Mouse (Mus musculus) gastrocnemius, postnatal 10 days (tissue): ENCODE measurements around the gene Fbrsl1. TPM values are rescaled to one million over a fixed set of nuclear protein-coding genes. Genes with fewer than 3 reads are reported as not detected.

ENCODE experiments used
- DNase-seq: peaks from one replicate; pipeline ENCODE4 v3.0.0; 2021; ENCODE audit warnings: mixed read lengths
- long read RNA-seq, 2 experiments: library from polyadenylated mRNA; stranded (forward); transcript quantifications; one replicate each; pipeline ENCODE4 v2.0.0; 2021
- total RNA-seq, 2 experiments: library from RNA; stranded (reverse); gene quantifications; 2 replicates each; pipeline ENCODE4 v1.2.3; 2021

Gene Fbrsl1
- total RNA-seq = 10 to 100 TPM; 33.5 to 37.7 TPM
- long read RNA-seq, experiment 1, partial matches to known transcripts = 4 of 7 reads
- long read RNA-seq, experiment 1, other reads (novel, unspliced or antisense) = 1 of 7 reads
- long read RNA-seq, experiment 2, partial matches to known transcripts = 0 of 6 reads
- long read RNA-seq, experiment 2, other reads (novel, unspliced or antisense) = 3 of 6 reads

DNA sequence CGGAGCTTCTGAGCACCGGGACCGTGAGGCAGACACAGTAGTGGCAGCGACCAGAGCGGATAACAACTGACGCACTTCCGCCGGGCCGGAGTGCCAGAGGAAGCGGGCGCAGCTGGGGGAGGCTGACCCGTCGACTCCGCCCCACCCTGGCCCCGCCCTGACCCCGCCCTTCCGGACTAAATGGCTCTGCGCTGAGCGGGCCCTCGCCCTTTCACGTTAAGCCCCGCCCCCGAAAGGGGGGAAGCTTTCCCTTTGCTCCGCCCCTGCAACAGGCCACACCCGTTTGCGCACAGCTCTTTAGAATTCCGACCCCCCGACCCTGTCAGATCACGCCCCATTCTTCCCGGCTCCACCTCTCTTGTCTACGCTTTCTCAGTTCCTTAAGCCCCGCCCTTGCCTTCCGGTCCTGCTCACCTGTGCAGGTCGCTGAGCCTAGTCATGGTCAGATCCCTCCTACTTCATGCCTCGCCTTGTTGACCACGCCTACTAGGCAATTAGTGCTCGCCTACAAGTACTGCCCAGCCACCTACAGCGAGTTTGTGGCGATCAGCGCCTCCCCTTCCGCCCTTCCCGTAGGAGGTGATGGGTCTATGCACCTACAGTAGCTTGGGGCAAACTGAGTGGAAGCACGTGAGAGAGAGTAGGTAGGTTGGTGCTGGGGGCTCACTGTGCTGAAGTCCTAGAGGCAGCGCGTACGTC lies at the start of gene Fbrsl1:
Fbrsl1 (minus strand) TSS at position 68 of the 699 bp plus-strand sequence.
- peak; percentile 92 for DNase-seq

DNA sequence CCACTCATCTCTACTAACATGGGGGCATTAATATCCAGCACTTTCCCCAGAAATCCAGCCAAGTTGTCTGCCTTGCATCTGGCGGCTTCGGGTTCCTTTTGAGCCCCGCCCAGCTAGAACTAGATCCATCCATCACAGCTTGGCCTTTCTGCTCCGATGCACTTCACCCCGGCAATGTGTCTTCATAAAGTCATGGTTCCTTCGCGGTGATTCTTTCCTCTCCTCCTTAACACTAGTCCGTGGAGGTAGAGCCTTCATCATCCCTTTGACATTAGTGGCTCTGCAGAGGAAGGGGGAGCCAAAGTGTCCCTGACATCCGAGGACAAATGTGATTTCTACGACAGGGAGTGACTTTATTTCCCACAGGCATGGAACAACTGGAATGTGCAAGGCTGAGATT lies 49.8 kb upstream of the Fbrsl1 start:
- no peak for DNase-seq

DNA sequence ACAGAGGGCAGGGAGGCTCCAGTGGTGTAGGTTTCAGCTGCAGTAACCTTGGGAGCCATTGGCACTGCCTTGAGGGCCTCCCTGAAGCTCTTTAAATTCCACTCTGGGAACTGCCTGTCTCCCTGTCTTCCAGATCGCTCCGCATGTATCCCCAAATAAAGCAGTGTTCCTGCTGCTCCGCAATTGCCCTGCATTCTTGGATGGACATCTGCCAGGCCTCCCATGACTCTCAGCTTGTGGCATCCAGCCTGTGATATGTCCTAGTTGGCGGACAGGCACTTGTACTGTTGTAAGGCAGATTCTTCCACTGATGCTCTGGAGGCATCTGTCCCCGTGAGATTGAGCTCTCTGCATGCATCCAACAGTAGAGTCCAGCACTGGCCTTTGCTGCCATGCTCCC lies 49.3 kb upstream of the Fbrsl1 start:
- peak; percentile 35 for DNase-seq

DNA sequence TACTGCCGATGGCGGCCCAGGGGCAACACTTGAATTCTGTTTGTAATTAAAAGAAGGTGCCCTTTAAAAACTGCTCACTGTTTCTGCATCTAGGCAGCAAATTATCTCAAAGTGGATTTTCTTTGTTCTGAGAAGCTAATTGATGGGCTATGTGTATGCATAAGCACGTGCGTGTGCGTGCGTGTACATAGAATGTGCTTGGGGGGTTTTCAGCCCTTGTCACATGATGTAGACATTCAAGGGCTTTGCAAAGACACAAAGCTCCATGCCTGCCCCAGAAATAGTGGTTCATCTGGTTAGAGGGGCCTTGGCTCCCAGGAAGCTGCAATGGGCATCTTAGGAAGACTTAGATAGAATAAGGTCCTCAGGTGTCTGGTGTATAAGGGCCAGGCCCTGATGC lies 46.7 kb upstream of the Fbrsl1 start:
- DNase-seq = no peak

DNA sequence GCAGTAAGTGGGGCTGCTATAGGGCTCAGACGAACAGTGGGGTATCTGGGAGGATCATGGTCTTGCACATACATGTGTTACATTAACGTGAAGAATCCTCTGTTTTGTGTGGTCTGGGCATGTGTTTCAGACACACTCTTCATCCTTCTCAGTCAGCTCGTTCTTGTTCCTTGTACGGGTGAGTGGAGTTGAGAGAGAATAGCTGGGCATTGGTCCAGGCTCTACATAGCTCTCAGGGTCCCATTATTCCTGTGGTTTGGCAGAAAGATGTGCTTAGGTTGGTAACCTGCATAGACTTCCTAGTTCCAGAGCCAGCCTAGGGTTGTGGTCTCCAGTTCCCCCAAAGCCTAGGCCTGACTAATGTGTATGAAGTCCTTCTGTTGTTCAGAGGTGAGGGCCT lies 46.1 kb upstream of the Fbrsl1 start:
- no peak for DNase-seq

DNA sequence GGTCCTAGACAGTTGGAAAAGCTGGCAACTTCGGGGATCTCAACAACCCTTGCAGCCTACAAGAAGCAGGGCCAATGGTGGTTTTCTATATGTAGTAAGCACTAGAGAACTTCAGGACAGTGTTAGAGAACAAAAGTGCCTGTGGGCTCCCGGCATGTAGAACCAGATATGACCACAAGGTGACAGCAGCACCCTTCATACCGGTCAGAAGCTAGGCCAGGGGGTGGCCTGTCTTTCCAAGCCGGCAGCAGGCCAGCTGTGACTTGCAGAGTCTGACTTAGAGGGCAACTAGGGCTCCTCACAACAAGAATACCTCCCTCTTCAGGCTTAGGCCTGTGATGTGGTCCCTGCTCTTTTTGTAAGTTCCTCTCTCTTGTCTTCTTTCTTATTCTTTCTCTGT lies 45.5 kb upstream of the Fbrsl1 start:
- DNase-seq = peak; percentile 85

DNA sequence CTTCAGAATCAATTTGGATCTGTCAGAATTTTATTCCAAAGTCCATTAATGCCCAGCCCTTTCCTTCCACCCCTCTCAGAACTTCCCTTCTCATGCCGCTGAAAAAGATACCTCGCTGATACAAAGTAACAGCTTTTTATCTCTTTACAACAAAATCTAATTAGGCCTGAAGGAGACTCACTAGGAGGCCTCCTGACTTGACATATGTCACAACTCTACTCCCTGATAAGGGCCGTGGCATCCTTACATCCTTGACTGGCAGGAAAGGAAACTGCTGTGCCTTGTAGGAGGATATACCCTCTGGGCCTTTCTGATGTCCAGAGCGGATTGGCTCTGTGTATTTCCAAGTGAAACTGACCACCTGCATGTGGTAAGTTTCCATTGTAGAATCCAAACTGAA lies 41.3 kb upstream of the Fbrsl1 start:
- no peak for DNase-seq

DNA sequence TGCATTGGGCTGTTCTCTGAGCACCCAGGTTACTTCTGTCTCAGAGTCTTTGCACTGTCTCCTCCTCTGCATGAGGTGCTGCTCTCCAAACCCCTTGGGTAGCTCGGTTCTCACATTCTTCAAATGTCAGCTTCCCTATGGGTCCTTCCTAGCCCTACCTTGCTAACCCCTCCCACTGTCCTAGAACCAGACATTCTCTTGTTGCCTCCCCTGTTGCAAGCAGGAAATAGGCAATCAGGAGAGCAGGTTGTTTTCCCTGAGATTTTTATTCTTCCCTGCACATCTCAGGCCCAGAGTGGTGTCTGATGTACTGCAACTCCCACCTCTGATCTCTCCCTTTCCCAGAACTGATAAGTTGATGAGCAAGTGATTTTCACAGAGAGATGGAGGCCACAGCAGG lies 39.6 kb upstream of the Fbrsl1 start:
- DNase-seq = no peak

DNA sequence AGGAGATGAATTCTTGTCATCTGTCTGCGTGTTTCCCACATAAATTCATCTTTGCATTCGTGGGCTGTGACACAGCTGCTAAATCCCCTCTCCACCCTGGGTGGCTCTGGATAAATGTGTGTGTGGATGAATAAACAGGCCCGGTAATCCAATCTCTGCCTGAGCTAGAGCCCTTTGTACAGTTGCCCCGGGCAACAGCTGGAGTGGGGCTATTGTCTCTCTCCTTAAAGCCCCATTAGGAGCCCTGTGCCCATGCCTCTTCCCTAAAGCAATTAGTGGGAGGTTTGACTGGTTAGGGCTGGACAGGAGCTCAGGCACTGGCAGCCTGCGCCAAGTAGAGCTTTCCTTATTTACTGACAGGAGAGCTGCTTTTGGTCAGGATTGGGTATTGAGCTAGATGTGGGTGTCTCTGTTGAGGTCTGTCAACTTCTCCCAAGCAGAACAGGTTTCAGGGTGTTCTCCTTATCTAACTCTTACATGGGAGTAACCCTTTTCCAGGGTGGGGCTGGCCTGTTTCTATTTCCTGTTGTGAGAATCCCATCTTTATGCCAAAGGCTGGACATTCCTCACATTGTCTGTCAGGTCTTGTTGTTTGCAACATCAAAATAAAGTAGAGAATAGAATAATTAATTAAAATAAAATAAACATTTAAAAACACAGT lies 38.5 kb upstream of the Fbrsl1 start:
- DNase-seq = no peak

DNA sequence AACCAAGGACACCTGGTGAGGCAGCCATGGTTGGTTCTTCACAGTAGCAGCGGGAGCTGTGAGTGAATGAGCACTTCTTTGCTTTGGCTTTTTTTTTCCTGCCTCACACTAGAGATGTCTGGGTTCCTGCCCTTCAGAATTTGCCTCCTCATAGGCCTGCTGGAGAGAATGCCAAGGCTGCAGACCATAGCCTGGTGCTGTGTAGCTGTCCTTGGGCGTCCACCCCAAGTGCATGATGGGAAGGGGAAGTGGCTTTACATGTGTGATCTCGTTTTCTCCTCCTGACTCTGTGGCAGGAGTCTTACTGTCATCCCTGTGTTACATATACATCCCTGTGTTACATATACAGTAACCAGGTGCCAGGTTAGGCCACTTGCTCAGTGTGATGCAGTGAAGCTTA lies 36.4 kb upstream of the Fbrsl1 start:
- DNase-seq = no peak

DNA sequence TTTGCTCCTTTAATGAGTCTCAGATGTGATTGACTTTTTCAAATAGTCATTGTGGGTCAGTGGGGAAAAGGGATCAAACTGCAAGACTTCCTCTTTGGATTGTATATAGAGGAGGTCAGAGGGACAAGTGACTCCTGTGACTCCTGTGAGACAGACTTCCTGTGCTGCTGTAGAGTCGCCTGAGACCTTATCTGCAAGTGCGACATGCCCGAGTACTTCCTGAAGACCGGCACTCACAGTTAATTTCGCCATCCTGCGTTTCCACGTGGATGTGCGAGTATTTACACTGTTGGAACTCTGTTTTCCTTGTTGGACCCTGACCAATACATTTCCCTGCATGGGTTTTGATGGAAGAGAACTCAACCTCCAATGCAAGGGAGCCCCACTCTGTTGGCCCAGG lies 30.9 kb upstream of the Fbrsl1 start:
- DNase-seq = no peak

DNA sequence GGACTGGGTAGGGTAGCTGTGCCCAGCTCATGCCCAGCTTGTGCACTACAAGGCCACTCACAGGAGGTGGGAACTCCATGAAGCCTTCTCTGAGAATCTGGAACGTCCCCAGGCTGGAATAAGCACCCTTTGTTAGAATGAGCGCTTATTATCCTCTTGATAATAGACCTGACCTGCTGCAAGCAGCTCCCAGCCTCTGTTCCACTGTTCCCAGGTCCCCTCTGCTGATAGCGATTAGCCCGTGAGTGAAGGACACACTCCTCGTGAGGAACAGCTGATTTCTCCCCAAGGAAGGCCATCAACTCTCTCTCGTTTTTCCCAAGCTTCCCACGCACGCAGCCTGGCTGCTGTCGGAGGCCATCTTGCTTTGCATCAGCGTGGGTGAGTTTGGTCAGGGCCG lies 25.9 kb upstream of the Fbrsl1 start:
- no peak for DNase-seq

DNA sequence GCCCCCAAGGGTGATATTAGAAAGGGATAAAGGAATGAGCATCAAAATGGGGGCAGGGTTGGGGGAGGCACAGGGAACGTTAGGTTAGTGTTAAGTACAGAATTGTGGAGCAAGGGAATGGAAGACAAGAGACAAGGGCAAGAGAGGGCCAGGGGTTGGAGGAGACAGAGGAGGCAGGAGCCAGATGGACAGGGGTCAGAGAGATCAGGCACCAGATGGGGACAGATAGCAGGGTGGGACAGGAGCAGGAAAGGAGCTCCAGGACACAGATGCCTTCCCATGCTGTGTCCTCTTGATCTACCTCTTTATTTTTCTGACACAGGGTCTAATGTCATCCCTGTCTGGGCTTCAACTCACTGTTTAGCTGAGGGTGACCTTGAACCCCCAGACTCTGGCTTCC lies 24.5 kb upstream of the Fbrsl1 start:
- DNase-seq = no peak

DNA sequence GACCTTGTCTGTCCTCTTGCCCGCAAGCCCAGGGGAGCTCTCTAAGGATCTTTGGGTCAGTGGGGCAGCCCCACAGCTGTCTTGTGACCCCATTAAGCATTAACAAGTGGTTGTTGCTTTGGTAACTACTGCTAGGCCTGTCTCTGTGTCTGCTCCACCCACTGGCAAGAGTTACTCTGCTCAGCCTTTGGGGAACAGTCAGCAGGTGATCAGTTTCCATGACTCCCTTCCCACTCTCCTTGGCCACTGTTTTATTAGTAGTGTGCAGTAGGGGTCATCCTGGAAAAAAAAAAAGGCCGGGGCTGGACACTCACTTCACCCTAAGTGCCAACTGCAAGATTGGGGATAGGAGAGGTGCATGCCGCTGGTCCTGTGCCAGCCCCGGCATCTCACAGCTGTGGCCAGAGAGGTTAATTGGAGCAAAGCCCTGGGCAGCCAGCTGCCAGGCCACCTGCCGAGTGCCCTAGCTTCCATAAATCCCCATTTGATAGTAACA lies 23.7 kb upstream of the Fbrsl1 start:
- DNase-seq = peak; percentile 58

DNA sequence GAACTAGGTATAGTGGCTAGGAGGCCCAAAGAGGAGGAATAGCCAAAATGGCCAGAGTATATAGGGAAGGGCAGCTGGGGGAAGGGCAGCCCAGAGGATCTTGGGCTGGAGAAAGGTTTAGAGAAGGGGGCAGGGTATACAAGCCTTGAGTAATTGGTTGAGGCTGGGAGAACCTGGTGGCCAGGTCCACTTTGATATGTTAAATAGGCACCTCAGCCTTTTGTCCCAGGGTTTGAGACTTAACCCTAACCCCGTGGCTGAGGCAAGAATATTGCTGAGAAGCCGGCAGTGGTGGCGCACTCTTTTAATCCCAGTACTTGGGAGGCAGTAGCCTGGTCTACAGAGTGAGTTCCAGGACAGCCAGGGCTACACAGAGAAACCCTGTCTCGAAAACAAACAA lies 23.0 kb upstream of the Fbrsl1 start:
- DNase-seq = no peak

DNA sequence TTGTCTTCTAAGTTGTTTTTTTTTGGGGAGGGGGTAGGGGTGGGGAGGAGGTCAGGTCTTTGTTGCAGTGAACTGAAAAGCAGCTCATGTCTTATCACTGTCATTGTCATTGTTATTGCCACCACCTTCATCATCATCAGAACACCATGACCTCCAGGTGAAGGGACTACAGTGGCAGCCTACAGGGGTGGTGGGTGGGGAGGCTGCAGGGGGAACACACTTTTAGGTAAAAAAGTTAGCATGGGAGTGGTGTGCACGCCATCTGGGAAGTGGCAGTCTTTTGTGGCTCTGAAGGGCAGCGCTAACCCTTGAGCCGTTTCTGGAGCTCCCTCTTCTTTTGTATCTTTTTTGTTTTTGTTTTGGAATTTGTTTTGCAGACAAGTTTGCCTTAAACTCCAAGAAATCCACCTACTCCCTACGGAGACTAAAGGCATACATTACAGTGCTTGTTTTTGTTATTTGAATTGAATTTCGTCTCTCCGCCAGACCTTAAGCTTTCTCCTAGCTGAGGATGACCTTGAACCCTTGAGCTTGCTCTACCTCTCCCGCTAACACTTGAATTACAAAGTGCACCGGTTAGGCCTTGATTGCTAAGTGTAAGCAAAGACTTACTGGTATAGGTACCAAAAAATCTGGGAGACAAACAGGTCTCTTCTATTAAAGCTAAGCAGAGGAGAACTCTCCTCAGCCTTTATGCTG lies 21.1 kb upstream of the Fbrsl1 start:
- DNase-seq = no peak

DNA sequence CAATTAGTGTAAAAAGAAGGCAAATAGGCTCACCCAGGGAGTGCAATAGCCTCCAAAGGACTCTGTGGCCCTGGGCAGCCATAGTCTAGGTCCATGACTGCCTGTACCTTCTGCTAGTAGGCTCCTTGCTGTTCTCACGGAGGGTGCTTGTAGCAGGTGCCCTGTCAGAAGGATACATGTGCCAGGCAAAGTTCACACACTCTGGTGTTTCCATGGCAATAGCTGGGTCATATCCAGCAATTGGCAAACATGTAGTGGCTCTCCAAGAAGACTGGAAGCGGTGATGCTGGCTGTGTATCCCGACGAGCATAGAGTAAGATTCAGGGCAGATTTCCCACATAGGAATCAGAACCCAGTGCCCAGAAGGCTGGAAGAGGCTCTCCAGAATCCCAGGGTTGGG lies 20.0 kb upstream of the Fbrsl1 start:
- DNase-seq = no peak

DNA sequence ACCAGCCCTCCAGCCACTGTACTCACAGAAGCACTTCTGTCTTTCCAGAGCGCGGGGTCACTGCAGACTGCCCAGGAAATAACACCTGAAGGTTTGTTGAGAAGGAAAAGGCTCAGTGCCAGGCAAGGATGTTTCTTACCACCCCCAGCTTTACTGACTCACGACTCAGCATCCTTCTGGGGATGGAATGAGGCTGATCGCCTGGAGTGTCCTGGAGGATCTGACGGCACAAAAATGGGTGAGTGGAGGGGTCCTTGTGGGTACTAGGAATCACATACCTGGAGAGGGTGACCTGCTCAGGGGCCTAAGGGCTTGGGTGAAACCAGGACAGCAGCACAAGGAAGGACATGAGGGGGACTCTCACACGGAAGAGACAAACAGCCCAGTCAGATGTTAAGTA lies 19.4 kb upstream of the Fbrsl1 start:
- DNase-seq = no peak

DNA sequence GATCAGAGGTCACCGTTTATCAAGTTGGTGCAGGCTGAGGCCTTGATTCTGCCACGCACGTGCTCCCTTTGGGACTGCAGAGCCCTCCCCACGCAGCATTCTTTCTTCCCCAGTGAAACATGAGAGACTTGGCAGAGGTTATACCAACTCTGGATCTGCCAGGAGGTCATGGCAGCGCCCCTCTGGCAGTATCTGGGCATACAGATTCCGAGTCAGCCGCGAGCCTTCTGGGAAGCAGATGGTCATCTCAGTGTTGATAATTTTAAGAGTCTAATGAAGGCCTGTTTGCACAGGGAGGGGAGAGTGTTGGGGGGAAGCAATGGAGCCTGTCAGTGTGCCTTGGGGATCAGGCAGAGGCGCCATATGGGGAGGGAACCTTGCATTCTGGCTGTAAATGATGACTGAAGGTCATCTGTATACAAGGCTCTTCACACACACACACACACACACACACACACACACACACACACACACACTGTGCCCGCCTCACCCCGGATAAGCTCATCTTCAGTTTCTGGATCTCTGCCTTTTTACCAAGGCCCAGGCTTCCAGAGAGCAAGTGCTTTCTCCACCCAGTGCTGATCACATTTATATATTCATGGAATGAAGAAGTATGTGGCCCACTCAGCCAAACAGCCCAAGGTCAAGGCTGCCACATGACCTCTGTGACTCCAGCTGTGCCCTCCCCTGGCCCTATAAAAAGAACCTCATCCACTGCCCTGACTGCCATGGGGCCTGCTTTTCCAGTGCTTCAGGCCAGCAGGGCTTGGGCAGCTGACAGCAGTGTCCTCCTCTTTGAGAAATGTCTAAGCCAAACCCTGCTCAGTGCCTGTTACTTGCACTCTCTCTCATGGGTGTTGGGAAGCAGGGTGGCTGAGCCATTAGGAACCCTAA lies 18.5 kb upstream of the Fbrsl1 start:
- DNase-seq = peak; percentile 23

DNA sequence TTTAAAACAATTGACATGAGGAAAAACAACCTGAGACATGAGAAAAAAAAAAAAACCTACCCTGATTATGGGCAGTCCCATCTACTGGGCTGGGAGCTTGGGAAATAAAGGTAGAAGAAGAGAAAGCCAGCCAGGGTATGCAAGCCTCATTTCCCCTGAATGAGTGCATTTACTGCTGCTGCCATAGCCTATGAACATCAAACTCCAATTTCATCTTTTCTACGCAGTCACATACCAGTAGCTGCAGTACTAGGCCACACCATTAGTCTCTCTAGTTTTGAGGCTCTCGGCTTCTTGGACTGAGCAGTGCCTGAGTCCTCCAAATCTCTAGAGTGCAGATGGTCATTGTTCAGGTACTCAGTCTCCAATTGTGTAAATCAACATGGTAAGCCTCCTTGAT lies 14.3 kb upstream of the Fbrsl1 start:
- DNase-seq = no peak

DNA sequence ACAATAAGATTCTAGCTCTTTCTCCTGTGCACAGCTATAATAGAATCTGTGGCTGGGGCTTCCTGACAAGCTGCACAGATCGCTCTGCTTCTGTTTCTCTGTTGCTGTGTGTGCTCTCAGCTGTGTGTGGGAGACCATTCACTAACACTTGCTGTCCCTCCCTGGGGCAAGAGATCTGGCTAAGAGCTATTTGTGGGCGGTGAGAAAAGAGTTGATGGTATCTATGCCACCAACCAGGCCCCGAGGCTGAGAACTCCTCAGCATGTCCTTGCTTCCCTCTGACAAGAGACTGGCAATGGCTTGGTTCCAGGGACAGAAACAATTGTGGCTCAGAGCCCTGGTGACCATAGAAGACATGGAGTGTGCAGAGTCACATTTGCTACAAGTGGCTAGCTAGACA lies 10.6 kb upstream of the Fbrsl1 start:
- DNase-seq = no peak

DNA sequence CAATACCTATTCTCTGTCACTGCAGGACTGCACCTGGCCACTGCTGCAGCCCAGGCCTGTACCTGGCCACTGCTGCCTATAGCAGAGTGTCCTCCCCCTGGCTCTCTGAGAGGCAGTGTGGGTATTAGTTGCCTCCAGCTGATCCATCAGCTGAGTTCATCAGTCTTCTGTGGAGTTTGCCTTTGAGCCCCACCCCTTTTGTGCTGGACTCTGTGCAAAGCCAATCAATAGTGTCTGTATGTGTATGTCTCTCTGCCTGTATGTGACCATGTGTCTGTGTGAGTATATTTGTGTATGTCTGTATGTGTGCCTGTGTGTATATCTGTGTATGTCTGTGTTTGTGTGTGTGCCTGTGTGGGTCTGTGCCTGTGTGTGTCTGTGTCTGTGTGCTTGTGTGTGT lies 7.0 kb upstream of the Fbrsl1 start:
- DNase-seq = no peak
